Mouse (Mus musculus) gastrocnemius, adult 2 months (tissue): ENCODE results near the gene Ptchd1. TPM values are rescaled to one million over a fixed set of nuclear protein-coding genes. Genes with fewer than 3 reads are reported as not detected.

ENCODE experiments used
- DNase-seq: peaks from one replicate; pipeline ENCODE4 v3.0.0; 2022
- H3K27ac ChIP-seq: fragments of 200-600 bp; 2 replicates; pipeline ENCODE4 v1.8.1; 2022; ENCODE audit warnings: mild to moderate bottlenecking
- H3K4me3 ChIP-seq: fragments of 200-600 bp; 2 replicates; pipeline ENCODE4 v1.8.1; 2022; ENCODE audit warnings: mild to moderate bottlenecking, moderate library complexity
- CTCF ChIP-seq: fragments of 200-600 bp; IDR thresholded peaks from 2 replicates; pipeline ENCODE4 v1.8.1; 2022; ENCODE audit warnings: antibody characterized with exemption, mild to moderate bottlenecking, moderate library complexity
- intact Hi-C: fragments of 180-260 bp; cut with DNase I; formaldehyde crosslinking; loops from one replicate; pipeline ENCODE4 v1.15.1; 2025
- total RNA-seq, 2 experiments: library from RNA; stranded (reverse); gene quantifications; 2 replicates each; pipeline ENCODE4 v1.2.3; 2021

Ptchd1 gene
- total RNA-seq, 2 experiments from 2014 or later: 0.20 TPM

- no peak overlapping the region for H3K4me3 ChIP-seq
- TF ChIP-seq CTCF: no peak
- intact Hi-C loops: no loop called here
- DNase-seq: no peak
- H3K27ac ChIP-seq: no peak overlapping the region
These were observed 39.0 kb downstream of the Ptchd1 start for GRCm38 (mm10) chrX:155584586-155584985.

- TF ChIP-seq CTCF: no peak
- DNase-seq: no peak
- Histone ChIP-seq H3K4me3 (no peak overlapping the region), H3K27ac (no peak overlapping the region)
- intact Hi-C loops: no loop called here
These were observed 43.8 kb downstream of the Ptchd1 start for GRCm38 (mm10) chrX:155579791-155580190.

- Histone ChIP-seq H3K27ac (no peak overlapping the region), H3K4me3 (no peak overlapping the region)
- TF ChIP-seq CTCF: no peak
- no peak for DNase-seq
- intact Hi-C loops: no loop called here
These were observed 51.2 kb downstream of the Ptchd1 start for GRCm38 (mm10) chrX:155572396-155572795.

GRCm38 (mm10) chrX:155543780-155544179 is 79.8 kb downstream of the Ptchd1 start:
- no peak for DNase-seq
- no peak overlapping the region for H3K27ac ChIP-seq
- no peak overlapping the region for H3K4me3 ChIP-seq
- no peak for TF ChIP-seq CTCF
- intact Hi-C loops: no loop called here

Other genes starting within 250 kb of the Ptchd1 start
- gene Gm15155, start 927 bp upstream of the Ptchd1 start, total RNA-seq: not detected